Comparison of ENCODE assay signal across 20 mouse cellular contexts in genomic region chr3:27338887-27339286, GRCm38 (mm10). TPM values are rescaled to one million over a fixed set of nuclear protein-coding genes. Genes with fewer than 3 reads are reported as not detected.
"Had no signal": no experiment of that assay in that cellular context is flagged by ENCODE, and none has a peak within 500 bp of the region (broad histone marks: within the 10 kb centered on the region; RNA-seq: fewer than 3 reads in every experiment).

No protein-coding gene starts in this region.

- ATAC-seq: intestine, embryonic 16.5 days; liver, postnatal 0 days; lung, postnatal 0 days had no signal

- H3K9ac ChIP-seq: limb, embryonic 12.5 days; limb, embryonic 15.5 days; liver, embryonic 14.5 days; liver, postnatal 0 days; lung, embryonic 14.5 days; midbrain, embryonic 12.5 days had no signal

- H3K36me3 ChIP-seq: limb, embryonic 12.5 days; limb, embryonic 15.5 days; midbrain, embryonic 12.5 days had no signal

- H3K27me3 ChIP-seq: limb, embryonic 12.5 days; limb, embryonic 15.5 days; midbrain, embryonic 12.5 days had no signal

- H3K4me2 ChIP-seq: limb, embryonic 12.5 days; limb, embryonic 15.5 days; liver, embryonic 11.5 days; lung, embryonic 14.5 days; midbrain, embryonic 12.5 days had no signal

- H3K9me3 ChIP-seq: limb, embryonic 12.5 days; limb, embryonic 15.5 days had no signal

- DNase-seq: thymus, adult 18-20 months had no signal

- H3K4me1 ChIP-seq: limb, embryonic 12.5 days; limb, embryonic 15.5 days; midbrain, embryonic 12.5 days had no signal

- H3K27ac ChIP-seq: kidney, postnatal 0 days; limb, embryonic 12.5 days; limb, embryonic 15.5 days; liver, embryonic 14.5 days; macrophage; midbrain, embryonic 12.5 days had no signal

- H3K4me3 ChIP-seq: limb, embryonic 12.5 days; limb, embryonic 15.5 days; midbrain, embryonic 12.5 days had no signal

RNA-seq across cellular contexts. Expression of gene Tnfsf10, which starts 22.1 kb away (rescaled TPM):
- polyA plus RNA-seq: midbrain, embryonic 12.5 days; neural tube, embryonic 11.5 days had no signal

RNA-seq across cellular contexts. Expression of gene Ghsr, which starts 32.3 kb away (rescaled TPM):
- total RNA-seq: megakaryocyte, adult 5-6 weeks had no signal
- polyA plus RNA-seq: inflammation-experienced regulatory T-cells, adult 6 months; intestine, embryonic 16.5 days; kidney, postnatal 0 days; limb, embryonic 12.5 days; limb, embryonic 15.5 days; liver, embryonic 11.5 days; liver, embryonic 14.5 days; liver, postnatal 0 days; lung, embryonic 14.5 days; lung, postnatal 0 days; macrophage; small intestine, adult 2 months; spleen, adult 2 months; stomach, embryonic 16.5 days; testis, adult 2 months; urinary bladder, adult 2 months had no signal
